Mouse (Mus musculus) cerebellum, adult 2 months (tissue): Measurements from ENCODE around the gene Srsf2. TPM values are rescaled to one million over a fixed set of nuclear protein-coding genes. Genes with fewer than 3 reads are reported as not detected.
A peak's percentile ranks its signal among the peaks of the same experiment; 100 is the strongest.
"Not testable (repeated sequence)": the region's sequence is repeated elsewhere in the genome, so short reads cannot be mapped to it uniquely, and the experiment has no call there.

ENCODE experiments used
- DNase-seq, 2 experiments: peaks; one replicate each; pipeline ENCODE4 v3.0.0; 2021
- H3K27ac ChIP-seq: fragments of 200-500 bp; 2 replicates; pipeline ENCODE4 v1.5.1; 2012; ENCODE audit warnings: low read length, control low read depth, inconsistent platforms; ENCODE audit not compliant: insufficient read depth
- H3K27me3 ChIP-seq: fragments of 200-500 bp; 2 replicates; pipeline ENCODE4 v1.6.1; 2012; ENCODE audit warnings: inconsistent platforms, mild to moderate bottlenecking, low read length, moderate library complexity; ENCODE audit not compliant: control insufficient read depth, insufficient read depth
- H3K4me1 ChIP-seq: fragments of 200-500 bp; 2 replicates; pipeline ENCODE4 v1.6.1; 2011; ENCODE audit warnings: low read length; ENCODE audit not compliant: control insufficient read depth, insufficient read depth
- H3K4me3 ChIP-seq: fragments of 200-500 bp; replicated peaks from 2 replicates; pipeline ENCODE3; 2011; ENCODE audit warnings: mild to moderate bottlenecking, low read depth, low read length, control low read depth; ENCODE audit not compliant: insufficient read depth
- CTCF ChIP-seq: fragments of 200-500 bp; IDR thresholded peaks from 2 replicates; pipeline ENCODE4 v1.5.1; 2011; ENCODE audit warnings: low read depth, mild to moderate bottlenecking, control low read depth, low read length, moderate library complexity, borderline replicate concordance; ENCODE audit not compliant: insufficient read depth
- POLR2A ChIP-seq: fragments of 200-500 bp; IDR thresholded peaks from 2 replicates; pipeline ENCODE4 v1.6.1; 2011; ENCODE audit warnings: low read length, control low read depth, borderline replicate concordance; ENCODE audit not compliant: insufficient read depth
- WGBS: fragments of 180-500 bp; shearing (Covaris S2); methylation state at CpG from one replicate; pipeline ENCODE4 v1.1.7; 2018; 5-methylcytosine and 5-hydroxymethylcytosine counted together
- polyA plus RNA-seq: library from polyadenylated mRNA; depleted of rRNA; stranded (reverse); fragments of >200 nt; gene quantifications from 2 replicates; pipeline ENCODE4 v1.2.3, GENCODE M21; 2012

The Srsf2 gene
- polyA plus RNA-seq, 1 experiment: 361 TPM

DNA sequence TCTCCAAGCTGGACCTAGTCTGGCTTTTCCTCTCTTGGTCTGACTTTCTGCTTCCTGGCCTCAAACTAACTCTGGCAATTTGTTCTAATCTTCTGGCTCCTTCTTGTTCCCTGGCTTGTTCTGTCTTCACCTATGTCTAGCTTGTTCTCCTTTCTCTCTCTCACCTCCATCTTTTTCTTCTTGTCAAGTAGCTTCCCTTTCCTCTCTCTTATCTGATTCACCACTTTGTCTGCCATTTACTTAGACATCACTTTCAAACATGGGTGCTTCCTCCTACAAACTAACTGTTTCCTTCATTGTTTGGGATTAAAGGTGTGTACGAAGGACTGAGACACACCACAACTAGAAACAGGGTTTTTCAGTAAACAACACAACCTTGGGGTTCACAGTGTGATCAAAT is 17.9 kb downstream of the Srsf2 start:
- 89% methylated on average over 1 of the region's 1 CpGs for WGBS
- TF ChIP-seq CTCF (no peak), POLR2A (no peak)
- DNase-seq: no peak
- Histone ChIP-seq H3K27ac (no peak overlapping the region), H3K27me3 (no peaks in the 10 kb centered on the region), H3K4me1 (peaks cover 4% of the 10 kb centered on the region), H3K4me3 (no peak overlapping the region)

DNA sequence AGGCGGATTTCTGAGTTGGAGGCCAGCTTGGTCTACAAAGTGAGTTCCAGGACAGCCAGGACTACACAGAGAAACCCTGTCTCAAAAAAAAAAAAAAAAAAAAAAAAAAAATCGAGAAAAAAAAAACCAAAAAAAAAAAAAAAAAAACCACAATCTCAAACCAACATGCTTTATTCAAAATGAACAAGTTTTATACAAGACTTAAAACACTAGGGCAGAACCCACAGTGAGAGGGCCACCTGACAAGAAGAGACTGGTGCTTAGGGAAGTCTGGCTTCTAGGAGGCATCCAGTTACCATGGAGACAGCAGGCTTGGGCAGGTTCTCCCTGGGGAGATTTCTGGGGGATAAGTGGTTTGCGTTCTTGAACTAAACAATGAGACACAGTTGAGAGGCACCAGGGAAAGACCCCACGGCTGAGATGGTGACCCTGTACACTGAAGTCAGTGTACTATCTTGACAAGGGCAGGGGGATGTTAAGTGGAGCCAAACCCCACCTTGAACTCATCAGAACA is 20.7 kb downstream of the Srsf2 start:
- no peak overlapping the region for H3K27ac ChIP-seq
- peaks cover 5% of the 10 kb centered on the region; the same call in 1 of the 2 replicates for H3K4me1 ChIP-seq
- H3K27me3 ChIP-seq: no peaks in the 10 kb centered on the region
- H3K4me3 ChIP-seq: no peak overlapping the region
- DNase-seq: no peak
- WGBS: 43% methylated on average over 4 of the region's 4 CpGs
- TF ChIP-seq CTCF (no peak), POLR2A (no peak)

DNA sequence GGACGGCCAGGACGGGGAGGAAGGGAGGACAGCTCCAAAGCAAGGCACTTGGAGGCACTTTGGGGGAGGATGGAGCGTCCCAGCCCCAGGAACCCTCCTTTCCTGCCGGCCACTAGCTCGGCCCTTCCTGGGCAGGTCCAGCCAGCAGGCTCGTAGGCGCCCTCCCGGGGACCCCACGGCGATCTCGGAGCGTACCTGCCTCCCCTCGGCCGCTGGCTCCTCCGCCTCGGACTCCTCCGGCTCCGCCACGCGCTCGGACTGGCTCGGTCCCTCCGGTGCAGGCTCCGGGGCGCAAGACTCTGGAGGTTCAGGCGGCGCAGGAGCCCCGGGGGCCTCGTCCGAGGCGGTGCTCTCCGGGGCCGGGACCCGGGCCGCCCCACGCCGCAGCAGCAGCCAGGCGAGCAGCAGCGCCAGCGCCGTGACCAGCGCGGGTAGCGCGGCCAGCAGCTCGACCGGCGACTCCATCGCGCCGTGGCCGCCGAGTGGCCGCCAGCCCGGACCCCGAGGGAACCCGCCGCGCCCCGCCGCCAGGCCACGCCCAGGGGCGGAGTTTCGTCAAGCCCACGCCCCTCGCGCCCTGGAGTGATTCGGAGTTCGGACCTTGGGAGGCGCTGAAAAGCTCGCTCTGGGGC is 25.2 kb downstream of the Srsf2 start, which contains the start of gene Mxra7:
Mxra7 (minus strand) TSS at position 513 of the 632 bp plus-strand sequence.
- H3K27ac ChIP-seq: peak within 1 kb of the TSS; percentile 23; the same call in 1 of the 2 replicates
- peak within 1 kb of the TSS; percentile 52 for H3K4me3 ChIP-seq
- 2% methylated on average over 70 of the region's 71 CpGs for WGBS
- H3K4me1 ChIP-seq: peaks cover 5% of the 10 kb centered on the region; the same call in 1 of the 2 replicates
- TF ChIP-seq CTCF (no peak), POLR2A (0 out of 2 replicates have a peak, but pooled peaks have one; percentile 21)
- DNase-seq: peak; percentile 68 to 77
- no peaks in the 10 kb centered on the region for H3K27me3 ChIP-seq

DNA sequence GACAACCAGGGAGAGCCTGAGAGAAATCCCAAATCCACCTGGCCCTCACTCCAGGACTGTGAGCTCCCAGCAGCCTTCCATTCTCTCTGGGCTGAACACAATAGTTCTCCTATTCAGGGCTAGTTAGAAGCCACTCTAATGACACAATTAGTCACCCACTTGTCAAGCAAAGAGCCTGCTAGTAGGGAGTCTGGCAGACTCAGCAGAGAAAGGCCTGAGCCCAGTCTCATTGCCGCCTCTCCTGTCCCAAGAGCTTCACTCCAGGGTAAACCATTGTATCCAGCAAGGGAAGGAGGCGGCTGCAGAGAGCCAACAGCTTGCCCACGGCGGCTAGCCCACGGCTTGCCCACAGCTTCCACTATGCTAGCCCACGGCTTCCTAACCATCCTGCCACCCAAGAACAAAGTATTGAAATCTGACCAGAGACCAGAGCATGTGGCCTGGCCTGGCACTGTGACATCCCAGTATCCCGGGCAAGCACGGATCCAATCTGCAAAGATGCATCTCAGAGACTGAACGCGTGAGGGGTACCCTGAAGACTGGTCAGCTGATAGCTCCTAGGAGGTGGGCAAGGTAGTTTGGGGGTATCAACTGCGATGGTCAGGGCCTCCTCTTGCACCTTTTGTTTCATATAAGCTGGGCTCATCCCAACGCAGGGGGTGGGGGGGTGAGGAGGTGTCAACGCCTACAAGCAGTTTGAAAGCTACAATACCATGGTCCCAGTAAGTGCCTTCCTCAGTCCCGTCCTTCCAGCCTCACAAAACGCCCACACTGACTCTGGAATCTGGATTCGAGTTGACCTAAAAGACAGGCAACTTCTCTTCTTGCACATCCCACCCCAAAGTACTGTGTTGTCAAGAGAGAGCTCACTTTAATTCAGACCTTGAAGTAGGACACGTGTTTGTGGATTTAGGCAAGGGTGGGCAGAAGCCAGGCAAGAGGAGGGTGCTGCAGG is 26.1 kb downstream of the Srsf2 start:
- DNase-seq: no peak
- H3K27me3 ChIP-seq: no peaks in the 10 kb centered on the region
- peaks cover 6% of the 10 kb centered on the region for H3K4me1 ChIP-seq
- H3K27ac ChIP-seq: peak overlapping the region; percentile 23; the same call in 1 of the 2 replicates
- TF ChIP-seq CTCF (no peak), POLR2A (no peak)
- peak overlapping the region; percentile 52 for H3K4me3 ChIP-seq
- WGBS: 38% methylated on average over 17 of the region's 17 CpGs

DNA sequence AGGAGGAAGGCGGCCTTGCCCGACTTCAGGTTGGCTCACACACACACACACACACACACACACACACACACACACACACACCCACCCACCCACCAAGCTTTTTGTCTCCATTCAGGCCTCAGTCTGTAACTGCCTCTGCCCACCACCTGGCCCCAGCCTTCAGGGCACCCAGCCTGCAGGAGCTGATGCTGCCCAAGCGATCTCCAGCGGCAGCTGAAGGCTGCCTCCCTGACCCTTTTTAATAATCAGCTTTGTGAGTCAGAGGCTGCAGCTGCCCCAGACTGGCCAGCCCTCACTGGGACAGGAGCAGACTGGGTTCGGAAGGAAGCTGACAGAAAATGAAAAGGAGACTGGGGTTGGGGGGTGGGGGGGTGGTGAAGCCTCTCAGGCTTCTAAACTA is 27.7 kb downstream of the Srsf2 start:
- Histone ChIP-seq H3K4me1 (peaks cover 12% of the 10 kb centered on the region), H3K27ac (no peak overlapping the region), H3K4me3 (no peak overlapping the region), H3K27me3 (no peaks in the 10 kb centered on the region)
- 85% methylated on average over 5 of the region's 5 CpGs for WGBS
- no peak for DNase-seq
- TF ChIP-seq POLR2A: no peak
- TF ChIP-seq CTCF: no peak

DNA sequence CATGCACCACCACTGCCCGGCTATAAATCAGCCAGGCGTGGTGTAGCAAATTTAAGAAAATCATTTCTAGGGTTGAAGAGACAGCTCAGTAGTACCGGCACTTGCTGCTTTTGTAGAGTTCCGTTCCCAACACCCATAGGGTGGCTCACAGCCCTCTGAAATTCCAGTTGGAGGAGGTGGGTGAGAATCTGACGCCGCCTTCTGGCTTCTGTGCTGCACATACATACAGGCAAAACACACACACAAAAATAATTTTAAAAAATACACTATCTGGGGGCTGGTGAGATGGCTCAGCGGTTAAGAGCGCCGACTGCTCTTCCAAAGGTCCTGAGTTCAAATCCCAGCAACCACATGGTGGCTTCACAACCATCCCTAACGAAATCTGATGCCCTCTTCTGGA is 29.0 kb downstream of the Srsf2 start:
- H3K4me1 ChIP-seq: peaks cover 12% of the 10 kb centered on the region
- WGBS: 96% methylated on average over 10 of the region's 10 CpGs
- DNase-seq, H3K4me3 ChIP-seq, H3K27me3 ChIP-seq, H3K27ac ChIP-seq: not testable (repeated sequence)

DNA sequence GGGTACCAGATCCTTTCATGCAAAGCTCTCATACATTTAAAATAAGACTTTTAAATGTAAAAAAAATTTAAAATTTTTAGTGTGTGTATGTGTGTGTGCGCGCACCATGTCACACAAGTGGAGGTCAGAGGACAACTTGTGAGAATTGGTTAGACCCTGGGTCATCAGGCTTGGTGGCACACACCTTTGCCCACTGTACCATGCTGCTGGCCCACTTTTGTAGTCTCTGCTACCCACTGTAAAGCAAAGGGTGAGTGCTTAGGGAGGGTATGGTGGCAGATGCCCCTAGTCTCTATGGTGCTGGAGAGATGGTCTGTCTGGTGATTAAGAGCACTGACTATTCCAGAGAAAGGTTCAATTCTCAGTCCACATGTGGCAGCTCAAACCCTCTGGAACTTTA is 29.6 kb downstream of the Srsf2 start:
- WGBS: 98% methylated on average over 2 of the region's 2 CpGs
- H3K27me3 ChIP-seq: no peaks in the 10 kb centered on the region
- TF ChIP-seq POLR2A (no peak), CTCF (no peak)
- no peak for DNase-seq
- H3K4me1 ChIP-seq: peaks cover 9% of the 10 kb centered on the region
- H3K27ac ChIP-seq: no peak overlapping the region
- H3K4me3 ChIP-seq: no peak overlapping the region
